Mouse (Mus musculus): ENCODE measurements around the gene Tbc1d2.

DNA sequence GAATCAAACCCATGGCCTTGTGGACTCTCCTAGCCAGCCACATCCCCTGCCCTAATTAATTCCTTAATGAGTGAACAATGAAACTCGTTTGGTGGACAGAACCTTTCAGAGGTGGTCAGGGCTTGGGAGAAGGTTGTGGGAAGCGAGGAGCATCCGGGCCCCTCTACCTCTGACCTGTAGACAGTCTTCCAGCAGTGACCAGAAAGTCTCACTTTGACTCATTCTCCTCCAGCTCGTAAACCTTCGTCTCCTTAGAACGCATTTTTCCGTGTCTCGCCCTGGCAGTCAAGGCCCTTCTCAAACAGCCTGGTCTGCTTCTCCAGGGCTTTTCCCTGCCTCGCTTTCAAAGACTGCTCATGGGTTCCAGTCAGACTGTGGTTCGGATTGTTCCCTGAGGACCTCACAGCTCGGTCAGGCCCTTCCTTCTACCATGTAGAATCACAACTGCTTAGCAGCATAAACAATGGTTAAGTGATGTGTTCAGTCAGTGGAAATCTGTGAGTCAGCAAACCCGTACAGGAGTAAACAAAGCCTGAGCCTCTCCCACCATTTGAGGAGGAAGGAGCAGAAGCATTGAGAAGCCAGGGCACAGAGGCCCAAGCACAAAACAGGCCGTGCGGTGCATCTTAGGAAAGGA lies 89.8 kb downstream of the Tbc1d2 start:
- TF ChIP-seq CTCF (IDR thresholded peaks at IDR 0.05) (no peak), EP300 (IDR thresholded peaks at IDR 0.05) (no peak)

Measured in lung, postnatal 0 days (tissue).